Mouse (Mus musculus): Measurements from ENCODE around the gene Ctf1. TPM values are rescaled to one million over a fixed set of nuclear protein-coding genes. Genes with fewer than 3 reads are reported as not detected.
"Not testable (repeated sequence)": the region's sequence is repeated elsewhere in the genome, so short reads cannot be mapped to it uniquely, and the experiment has no call there.

Gene Ctf1
- polyA plus RNA-seq, 1 experiment: not detected

GRCm38 (mm10) chr7:127686740-127687449 is 25.6 kb upstream of the Ctf1 start:
- no peak overlapping the region for H3K27ac ChIP-seq (ENCODE audit: control insufficient read depth, insufficient read depth, low read depth, low read length, poor library complexity)
- no peaks in the 10 kb centered on the region; the same call in 1 of the 2 replicates for H3K4me1 ChIP-seq (ENCODE audit: control insufficient read depth, insufficient read depth, low read length)
- WGBS: 86% methylated on average over 11 of the region's 11 CpGs
- H3K4me3 ChIP-seq (replicated peaks; ENCODE audit: control insufficient read depth, low read depth, low read length): no peak overlapping the region
- TF ChIP-seq CTCF (IDR thresholded peaks at IDR 0.05; ENCODE audit: control insufficient read depth, insufficient read depth, low read length): no peak
- TF ChIP-seq POLR2A (IDR thresholded peaks at IDR 0.05; ENCODE audit: borderline replicate concordance, control insufficient read depth, low read depth, low read length): no peak

GRCm38 (mm10) chr7:127688935-127689334 is 23.6 kb upstream of the Ctf1 start:
- H3K27ac ChIP-seq (ENCODE audit: control insufficient read depth, insufficient read depth, low read depth, low read length, poor library complexity): no peak overlapping the region
- TF ChIP-seq POLR2A (IDR thresholded peaks at IDR 0.05; ENCODE audit: borderline replicate concordance, control insufficient read depth, low read depth, low read length) (no peak), CTCF (IDR thresholded peaks at IDR 0.05; ENCODE audit: control insufficient read depth, insufficient read depth, low read length) (no peak)
- H3K4me1 ChIP-seq (ENCODE audit: control insufficient read depth, insufficient read depth, low read length): no peaks in the 10 kb centered on the region; the same call in 1 of the 2 replicates
- 91% methylated on average over 7 of the region's 7 CpGs for WGBS
- H3K4me3 ChIP-seq (replicated peaks; ENCODE audit: control insufficient read depth, low read depth, low read length): no peak overlapping the region

GRCm38 (mm10) chr7:127689626-127690280 is 22.8 kb upstream of the Ctf1 start:
- no peak overlapping the region for H3K4me3 ChIP-seq (replicated peaks; ENCODE audit: control insufficient read depth, low read depth, low read length)
- WGBS: 81% methylated on average over 9 of the region's 9 CpGs
- no peak overlapping the region for H3K27ac ChIP-seq (ENCODE audit: control insufficient read depth, insufficient read depth, low read depth, low read length, poor library complexity)
- no peak for TF ChIP-seq CTCF (IDR thresholded peaks at IDR 0.05; ENCODE audit: control insufficient read depth, insufficient read depth, low read length)
- TF ChIP-seq POLR2A (IDR thresholded peaks at IDR 0.05; ENCODE audit: borderline replicate concordance, control insufficient read depth, low read depth, low read length): no peak
- H3K4me1 ChIP-seq (ENCODE audit: control insufficient read depth, insufficient read depth, low read length): no peaks in the 10 kb centered on the region; the same call in 1 of the 2 replicates

- 85% methylated on average over 15 of the region's 15 CpGs for WGBS
- Histone ChIP-seq H3K27ac (ENCODE audit: control insufficient read depth, insufficient read depth, low read depth, low read length, poor library complexity) (no peak overlapping the region), H3K4me3 (replicated peaks; ENCODE audit: control insufficient read depth, low read depth, low read length) (no peak overlapping the region), H3K4me1 (ENCODE audit: control insufficient read depth, insufficient read depth, low read length) (no peaks in the 10 kb centered on the region; the same call in 1 of the 2 replicates)
- no peak for TF ChIP-seq POLR2A (IDR thresholded peaks at IDR 0.05; ENCODE audit: borderline replicate concordance, control insufficient read depth, low read depth, low read length)
- no peak for TF ChIP-seq CTCF (IDR thresholded peaks at IDR 0.05; ENCODE audit: control insufficient read depth, insufficient read depth, low read length)
These were observed 21.1 kb upstream of the Ctf1 start for GRCm38 (mm10) chr7:127691221-127691989.

- 94% methylated on average over 8 of the region's 8 CpGs for whole genome bisulfite sequencing
These were observed 19.2 kb upstream of the Ctf1 start for GRCm38 (mm10) chr7:127693290-127693689.

GRCm38 (mm10) chr7:127693730-127694129 is 18.8 kb upstream of the Ctf1 start:
- H3K4me1 ChIP-seq (ENCODE audit: control insufficient read depth, insufficient read depth, low read length); H3K4me3 ChIP-seq (replicated peaks; ENCODE audit: control insufficient read depth, low read depth, low read length); H3K27ac ChIP-seq (ENCODE audit: control insufficient read depth, insufficient read depth, low read depth, low read length, poor library complexity): not testable (repeated sequence)
- WGBS: 71% methylated on average over 7 of the region's 7 CpGs

More at GRCm38 (mm10) chr7:127693290-127693689, 19.2 kb upstream of the Ctf1 start:
- no peak overlapping the region for H3K4me3 ChIP-seq (replicated peaks; ENCODE audit: control insufficient read depth, low read depth, low read length)
- TF ChIP-seq POLR2A (IDR thresholded peaks at IDR 0.05; ENCODE audit: borderline replicate concordance, control insufficient read depth, low read depth, low read length) (no peak), CTCF (IDR thresholded peaks at IDR 0.05; ENCODE audit: control insufficient read depth, insufficient read depth, low read length) (no peak)
- no peaks in the 10 kb centered on the region; the same call in 1 of the 2 replicates for H3K4me1 ChIP-seq (ENCODE audit: control insufficient read depth, insufficient read depth, low read length)
- no peak overlapping the region for H3K27ac ChIP-seq (ENCODE audit: control insufficient read depth, insufficient read depth, low read depth, low read length, poor library complexity)

GRCm38 (mm10) chr7:127698986-127699385 is 13.6 kb upstream of the Ctf1 start:
- 76% methylated on average over 6 of the region's 6 CpGs for WGBS
- no peak overlapping the region for H3K27ac ChIP-seq (ENCODE audit: control insufficient read depth, insufficient read depth, low read depth, low read length, poor library complexity)
- TF ChIP-seq CTCF (IDR thresholded peaks at IDR 0.05; ENCODE audit: control insufficient read depth, insufficient read depth, low read length): no peak
- TF ChIP-seq POLR2A (IDR thresholded peaks at IDR 0.05; ENCODE audit: borderline replicate concordance, control insufficient read depth, low read depth, low read length): no peak
- no peaks in the 10 kb centered on the region; the same call in 1 of the 2 replicates for H3K4me1 ChIP-seq (ENCODE audit: control insufficient read depth, insufficient read depth, low read length)
- no peak overlapping the region for H3K4me3 ChIP-seq (replicated peaks; ENCODE audit: control insufficient read depth, low read depth, low read length)

GRCm38 (mm10) chr7:127700712-127701331 is 11.7 kb upstream of the Ctf1 start:
- H3K4me3 ChIP-seq (replicated peaks; ENCODE audit: control insufficient read depth, low read depth, low read length): no peak overlapping the region
- no peak overlapping the region for H3K27ac ChIP-seq (ENCODE audit: control insufficient read depth, insufficient read depth, low read depth, low read length, poor library complexity)
- no peaks in the 10 kb centered on the region; the same call in 1 of the 2 replicates for H3K4me1 ChIP-seq (ENCODE audit: control insufficient read depth, insufficient read depth, low read length)
- no peak for TF ChIP-seq POLR2A (IDR thresholded peaks at IDR 0.05; ENCODE audit: borderline replicate concordance, control insufficient read depth, low read depth, low read length)
- no peak for TF ChIP-seq CTCF (IDR thresholded peaks at IDR 0.05; ENCODE audit: control insufficient read depth, insufficient read depth, low read length)
- WGBS: 22% methylated on average over 3 of the region's 3 CpGs

Data from bone marrow, adult 2 months (tissue).